Mouse (Mus musculus) spleen, postnatal 4 days (tissue): ENCODE results near the gene Zfp672.

Experiments used
- DNase-seq, 2 experiments: peaks; one replicate each; pipeline ENCODE4 v3.0.0; 2022; ENCODE audit warnings: low spot score in 2 of 2

The Zfp672 gene

GRCm38 (mm10) chr11:58289992-58290682, 40.0 kb downstream of the Zfp672 start:
- DNase-seq, result no peak

- no peak for DNase-seq
Measured at GRCm38 (mm10) chr11:58282518-58282917, 47.6 kb downstream of the Zfp672 start.

GRCm38 (mm10) chr11:58281970-58282496, 48.1 kb downstream of the Zfp672 start:
- DNase-seq, result no peak

GRCm38 (mm10) chr11:58275756-58276155, 54.4 kb downstream of the Zfp672 start:
- DNase-seq, result no peak

- DNase-seq, result no peak
Measured at GRCm38 (mm10) chr11:58274572-58274971, 55.6 kb downstream of the Zfp672 start, which contains the start of gene 4930438A08Rik. Gene 4930438A08Rik, plus strand, starts transcription at chr11:58274799.

- no peak for DNase-seq
Measured at GRCm38 (mm10) chr11:58268285-58268684, 61.9 kb downstream of the Zfp672 start.
